Mouse (Mus musculus) adrenal gland, postnatal 10 days (tissue): Measurements from ENCODE around the gene Lgals7. TPM values are rescaled to one million over a fixed set of nuclear protein-coding genes. Genes with fewer than 3 reads are reported as not detected.

Experiments
- DNase-seq: peaks from one replicate; pipeline ENCODE4 v3.0.0; 2021; ENCODE audit warnings: mixed read lengths
- long read RNA-seq, 2 experiments: library from polyadenylated mRNA; stranded (forward); transcript quantifications; one replicate each; pipeline ENCODE4 v2.0.0; 2021
- total RNA-seq, 2 experiments: library from RNA; stranded (reverse); gene quantifications; 2 replicates each; pipeline ENCODE4 v1.2.3; 2021

Lgals7 gene
- total RNA-seq, result 1 to 10 TPM; 1.2 to 2.1 TPM
- long read RNA-seq, experiment 1, result 0 reads
- long read RNA-seq, experiment 2, result 0 reads

DNA sequence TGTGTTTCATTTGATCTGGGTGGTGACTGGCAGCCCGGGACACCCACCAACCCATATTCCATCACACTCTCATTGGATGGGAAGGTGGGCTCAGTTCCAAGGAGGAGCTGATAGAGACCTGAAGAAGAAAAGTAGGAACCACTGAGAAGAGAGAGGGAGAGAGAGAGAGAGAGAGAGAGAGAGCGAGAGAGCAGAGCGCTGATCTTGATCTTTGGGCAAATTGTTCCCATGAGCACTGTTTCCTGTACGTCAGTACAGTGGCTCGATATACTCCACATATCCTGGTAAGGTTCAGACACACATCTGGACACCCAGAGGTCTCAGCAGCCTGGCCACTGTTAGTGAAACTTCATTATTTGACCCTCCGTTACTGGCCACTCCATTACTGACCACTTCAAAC lies at the start of gene Lgals7:
Lgals7 (plus strand) TSS at position 314 of the 400 bp plus-strand sequence.
- no peak for DNase-seq

DNA sequence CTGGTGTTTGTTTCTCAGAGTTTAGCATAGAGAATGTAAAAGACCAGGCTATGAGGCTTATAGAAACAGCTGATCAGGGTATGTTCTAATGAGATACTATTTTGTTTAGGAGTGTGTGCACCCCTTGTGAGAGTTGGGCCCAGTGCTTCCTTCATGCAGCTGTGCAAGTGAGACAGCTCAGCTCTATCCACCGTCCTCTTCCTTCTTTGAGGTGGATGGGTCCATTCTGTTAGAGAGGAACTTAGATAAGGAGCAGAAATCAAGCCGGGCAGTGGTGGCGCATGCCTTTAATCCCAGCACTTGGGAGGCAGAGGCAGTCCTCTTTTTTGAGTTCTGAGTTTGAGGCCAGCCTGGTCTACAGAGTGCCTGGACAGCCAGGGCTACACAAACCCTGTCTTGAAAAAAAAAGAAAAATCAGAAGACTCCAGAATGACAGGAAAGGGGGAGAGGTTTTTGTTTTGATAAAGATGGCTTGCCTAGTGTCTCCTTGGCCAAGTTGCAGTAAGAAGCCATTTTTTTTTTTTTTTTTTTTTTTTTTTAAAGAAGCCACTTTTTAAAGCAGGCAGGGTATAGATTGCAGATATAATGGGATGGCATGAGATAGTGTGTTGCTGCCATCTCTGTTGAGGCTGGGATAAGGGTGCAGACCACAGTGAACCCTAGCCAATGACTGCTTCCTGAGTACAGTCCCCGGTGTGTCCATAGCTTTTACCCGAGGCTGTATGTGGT lies 49.2 kb upstream of the Lgals7 start:
- no peak for DNase-seq

DNA sequence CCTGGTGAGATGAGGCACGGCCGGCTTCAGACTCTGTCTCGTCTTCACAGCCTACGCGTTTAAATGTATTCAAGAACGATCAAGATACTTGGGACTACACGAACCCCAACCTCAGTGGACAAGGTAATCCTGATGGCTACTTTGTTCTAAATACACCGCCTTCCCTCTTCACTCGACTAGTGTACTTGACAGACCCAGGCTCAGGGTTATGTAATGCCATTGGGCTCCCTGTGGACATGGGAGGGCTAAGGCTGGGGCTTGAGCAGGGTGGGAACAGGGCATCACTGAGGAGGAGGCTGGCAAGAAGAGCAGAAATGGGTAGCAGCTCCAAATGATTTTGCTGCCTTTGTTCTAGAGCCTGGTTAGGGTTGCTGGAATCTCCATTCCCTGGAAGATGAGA lies 48.4 kb upstream of the Lgals7 start:
- no peak for DNase-seq

DNA sequence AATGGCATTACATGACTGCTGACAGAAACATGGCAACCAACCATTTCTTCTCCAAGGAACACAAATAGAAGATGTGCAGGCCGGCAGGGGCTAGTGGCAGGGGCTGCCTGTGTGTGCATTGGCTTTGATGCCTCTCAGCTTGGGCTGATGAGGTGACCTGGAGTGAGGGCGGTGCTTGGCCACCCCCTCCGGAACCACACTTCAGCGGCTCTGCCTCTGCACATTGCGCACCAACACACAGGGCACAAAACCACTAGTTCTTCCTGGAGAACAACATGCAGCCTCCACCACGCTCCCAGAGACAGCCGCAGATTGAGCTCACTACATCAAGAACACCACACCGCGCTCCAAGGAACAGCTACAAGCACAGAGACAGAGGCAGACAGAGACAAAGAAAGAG lies 47.5 kb upstream of the Lgals7 start:
- no peak for DNase-seq

DNA sequence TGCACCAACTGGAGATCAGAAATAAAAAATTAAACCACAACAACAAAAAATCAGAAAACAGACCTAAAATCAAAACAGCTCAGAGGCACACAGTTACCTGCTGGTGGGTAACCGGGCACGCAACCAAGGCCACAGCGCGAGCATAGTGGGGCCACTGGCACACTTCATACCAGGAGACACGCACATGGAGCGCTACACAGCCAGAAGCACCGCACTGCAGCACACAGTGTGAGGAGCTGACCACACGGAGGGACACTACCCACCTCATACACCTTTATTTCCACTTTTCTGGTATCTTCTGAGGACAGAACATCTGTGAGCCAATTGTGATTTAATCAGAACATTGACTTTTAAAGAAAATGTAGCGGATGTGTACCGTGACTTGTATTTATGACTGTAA lies 46.7 kb upstream of the Lgals7 start:
- no peak for DNase-seq

DNA sequence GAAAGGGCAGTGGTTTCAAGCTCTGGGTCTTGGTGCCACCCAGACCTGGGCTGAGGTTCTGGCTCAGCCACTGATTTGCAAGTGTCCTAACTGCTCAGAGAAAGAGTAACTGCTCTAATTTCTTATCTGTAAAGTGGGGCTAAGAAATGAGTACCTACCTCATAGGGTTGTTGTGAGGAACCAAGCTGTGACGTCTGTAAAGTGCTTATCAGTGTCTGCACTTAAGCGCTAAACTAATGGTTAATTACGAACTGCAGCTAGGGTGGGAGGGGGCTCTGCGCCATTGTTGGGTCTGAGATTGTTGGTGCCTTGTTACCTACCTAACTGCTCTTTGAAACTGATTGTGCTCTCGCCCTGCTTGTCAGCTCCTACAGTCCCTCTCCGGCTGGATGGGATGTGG lies 46.1 kb upstream of the Lgals7 start:
- no peak for DNase-seq

DNA sequence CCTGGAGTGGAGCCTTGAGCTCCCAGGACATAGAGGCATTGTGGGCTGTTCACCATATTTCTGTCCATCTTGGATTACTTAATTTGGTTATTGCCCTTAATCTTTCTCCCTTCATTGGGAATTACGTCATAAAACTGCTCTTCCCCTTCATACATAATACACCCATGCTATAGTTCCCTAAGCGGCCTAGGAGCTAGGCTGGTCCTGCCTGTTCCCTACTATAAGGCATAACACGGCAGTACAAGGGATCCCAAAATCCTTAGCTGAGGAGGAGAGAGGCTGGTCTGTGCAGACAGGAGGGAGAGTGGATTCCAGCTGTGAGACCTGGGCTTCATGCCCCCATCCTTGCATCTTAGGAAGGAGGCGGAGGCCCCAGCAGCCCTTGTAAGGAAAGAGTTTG lies 45.7 kb upstream of the Lgals7 start:
- DNase-seq, result no peak

DNA sequence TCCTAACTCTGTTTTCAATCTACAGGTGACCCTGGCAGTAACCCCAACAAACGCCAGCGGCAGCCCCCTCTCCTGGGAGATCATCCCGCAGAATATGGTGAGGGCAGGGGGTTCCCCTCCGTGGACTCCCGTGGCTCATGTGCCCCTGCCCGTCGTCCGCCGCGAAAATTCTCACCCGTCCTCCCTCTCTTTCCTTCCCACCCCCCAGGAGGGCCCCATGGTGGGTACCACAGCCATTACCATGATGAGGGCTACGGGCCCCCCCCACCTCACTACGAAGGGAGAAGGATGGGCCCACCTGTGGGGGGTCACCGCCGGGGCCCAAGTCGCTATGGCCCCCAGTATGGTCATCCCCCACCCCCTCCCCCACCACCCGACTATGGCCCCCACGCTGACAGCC lies 45.2 kb upstream of the Lgals7 start:
- DNase-seq, result no peak

DNA sequence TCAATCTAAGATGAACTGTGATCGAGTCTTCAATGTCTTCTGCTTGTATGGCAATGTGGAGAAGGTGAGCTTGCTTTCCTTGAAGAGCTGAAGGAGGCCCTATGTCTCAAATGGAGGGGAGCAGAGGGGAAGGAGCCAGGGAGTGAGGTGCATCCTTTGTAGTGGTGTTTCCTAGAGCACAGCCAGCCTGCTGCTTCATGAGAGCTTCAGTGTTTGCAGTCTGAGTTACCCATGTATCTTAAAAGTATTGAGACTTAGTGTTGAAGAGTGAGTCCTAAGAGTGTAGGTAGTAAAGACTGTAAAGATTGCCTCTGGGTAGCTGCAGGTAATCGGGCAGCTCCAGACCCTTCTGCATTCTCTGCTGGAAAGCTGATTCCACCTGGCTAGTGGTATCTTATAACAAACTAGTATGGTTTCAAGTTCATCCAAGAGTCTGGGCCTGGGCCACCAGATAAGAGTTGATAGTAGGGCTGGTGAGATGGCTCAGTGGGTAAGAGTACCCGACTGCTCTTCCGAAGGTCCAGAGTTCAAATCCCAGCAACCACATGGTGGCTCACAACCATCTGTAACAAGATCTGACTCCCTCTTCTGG lies 44.7 kb upstream of the Lgals7 start:
- no peak for DNase-seq

DNA sequence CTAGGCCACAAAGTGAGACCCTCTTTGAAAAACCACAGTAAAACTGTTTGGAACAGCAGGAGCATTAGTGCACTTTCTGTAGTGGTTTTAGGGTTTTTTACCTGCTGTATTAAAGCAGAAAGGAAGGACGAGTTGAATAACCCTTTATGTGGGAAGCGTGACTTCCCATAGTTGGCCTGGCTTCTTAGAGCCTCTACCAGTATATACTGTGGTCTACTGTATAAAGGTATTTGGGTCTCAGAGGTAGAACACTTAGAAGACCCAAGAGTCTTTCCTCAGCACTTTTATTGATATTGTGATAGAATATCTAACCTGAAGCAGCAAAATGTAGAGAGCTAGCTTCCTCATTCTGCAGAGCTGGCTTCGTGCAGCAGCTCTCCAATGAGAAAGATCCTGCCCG lies 44.1 kb upstream of the Lgals7 start:
- DNase-seq, result no peak

DNA sequence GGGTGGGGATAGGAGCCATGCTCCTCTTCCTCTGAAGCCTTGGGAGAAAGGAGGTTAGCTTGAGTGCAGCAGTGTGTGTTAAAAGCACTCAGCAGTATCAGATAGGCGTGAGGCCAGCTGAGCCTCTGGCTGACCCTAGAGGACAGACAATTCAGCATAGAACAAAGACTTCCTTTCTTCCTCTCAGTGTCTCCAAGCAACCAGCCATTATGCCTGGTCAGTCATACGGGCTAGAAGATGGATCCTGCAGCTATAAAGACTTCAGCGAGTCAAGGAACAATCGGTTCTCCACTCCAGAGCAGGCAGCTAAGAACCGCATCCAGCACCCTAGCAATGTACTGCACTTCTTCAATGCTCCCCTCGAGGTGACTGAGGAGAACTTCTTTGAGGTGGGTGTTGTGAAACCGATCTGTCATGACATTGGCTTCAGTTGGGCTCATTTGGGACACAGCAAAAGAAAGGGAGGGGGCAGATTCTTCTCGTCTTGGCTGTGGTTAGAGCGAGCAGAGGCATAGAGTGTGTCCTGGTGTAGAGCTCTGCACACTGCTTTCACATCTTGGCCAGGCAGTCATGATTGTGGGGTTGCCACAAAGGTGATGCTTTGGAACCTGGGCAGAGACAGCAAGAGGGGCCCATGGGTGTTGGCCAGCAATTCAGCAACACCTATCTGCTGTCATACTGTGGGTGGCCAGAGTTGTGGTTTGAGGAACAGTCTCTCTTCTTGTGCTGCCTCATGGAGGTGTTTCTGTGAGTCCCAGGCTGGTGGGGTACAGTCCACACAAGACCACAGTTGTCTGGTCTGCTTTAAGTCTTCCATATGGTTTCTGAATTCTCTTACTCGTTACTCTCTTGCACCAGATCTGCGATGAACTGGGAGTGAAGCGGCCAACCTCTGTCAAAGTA lies 43.0 kb upstream of the Lgals7 start:
- no peak for DNase-seq

DNA sequence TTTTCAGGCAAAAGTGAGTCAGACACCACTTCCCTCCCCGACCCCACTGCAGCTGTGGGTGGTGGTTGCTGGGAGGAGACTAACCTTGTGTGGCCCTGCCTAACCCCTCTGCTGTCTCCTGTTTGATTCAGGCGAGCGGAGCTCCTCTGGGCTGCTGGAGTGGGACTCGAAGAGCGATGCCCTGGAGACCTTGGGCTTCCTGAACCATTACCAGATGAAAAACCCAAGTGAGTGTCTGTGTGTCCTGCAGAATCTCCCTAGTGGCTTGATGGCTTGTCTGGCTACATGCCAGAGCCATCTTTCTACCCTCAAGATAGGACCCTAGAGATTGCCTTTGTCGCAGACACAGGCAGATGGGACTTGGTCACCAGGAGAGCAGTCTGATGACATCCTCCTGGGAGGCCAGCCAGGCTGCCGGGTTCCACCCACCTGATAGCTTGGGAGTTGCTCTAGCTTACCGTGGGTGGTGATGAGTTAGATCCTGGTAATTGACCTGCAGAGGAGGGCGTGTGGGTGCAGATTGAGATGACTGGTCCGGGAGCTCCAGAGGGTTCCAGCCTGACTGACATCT lies 42.3 kb upstream of the Lgals7 start:
- peak; percentile 79 for DNase-seq

DNA sequence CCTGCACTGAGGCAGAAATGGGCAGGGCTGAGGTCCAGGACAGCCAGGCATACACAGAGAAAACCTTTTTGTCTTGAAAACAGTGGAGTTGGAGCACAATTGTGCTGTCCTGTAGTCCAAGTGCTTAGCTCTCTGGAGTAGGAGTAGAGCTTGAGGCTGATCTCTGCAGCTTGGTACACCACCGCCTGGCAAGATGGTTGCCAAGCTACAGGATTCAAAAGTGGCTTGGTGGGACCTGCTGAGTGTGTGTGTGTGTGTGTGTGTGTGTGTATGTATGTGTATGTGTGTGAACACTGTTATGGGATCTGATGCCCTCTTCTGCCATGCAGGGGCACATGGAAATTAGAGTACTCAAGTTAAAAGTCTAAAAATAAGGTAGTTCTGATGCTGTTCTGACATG lies 41.1 kb upstream of the Lgals7 start:
- no peak for DNase-seq

DNA sequence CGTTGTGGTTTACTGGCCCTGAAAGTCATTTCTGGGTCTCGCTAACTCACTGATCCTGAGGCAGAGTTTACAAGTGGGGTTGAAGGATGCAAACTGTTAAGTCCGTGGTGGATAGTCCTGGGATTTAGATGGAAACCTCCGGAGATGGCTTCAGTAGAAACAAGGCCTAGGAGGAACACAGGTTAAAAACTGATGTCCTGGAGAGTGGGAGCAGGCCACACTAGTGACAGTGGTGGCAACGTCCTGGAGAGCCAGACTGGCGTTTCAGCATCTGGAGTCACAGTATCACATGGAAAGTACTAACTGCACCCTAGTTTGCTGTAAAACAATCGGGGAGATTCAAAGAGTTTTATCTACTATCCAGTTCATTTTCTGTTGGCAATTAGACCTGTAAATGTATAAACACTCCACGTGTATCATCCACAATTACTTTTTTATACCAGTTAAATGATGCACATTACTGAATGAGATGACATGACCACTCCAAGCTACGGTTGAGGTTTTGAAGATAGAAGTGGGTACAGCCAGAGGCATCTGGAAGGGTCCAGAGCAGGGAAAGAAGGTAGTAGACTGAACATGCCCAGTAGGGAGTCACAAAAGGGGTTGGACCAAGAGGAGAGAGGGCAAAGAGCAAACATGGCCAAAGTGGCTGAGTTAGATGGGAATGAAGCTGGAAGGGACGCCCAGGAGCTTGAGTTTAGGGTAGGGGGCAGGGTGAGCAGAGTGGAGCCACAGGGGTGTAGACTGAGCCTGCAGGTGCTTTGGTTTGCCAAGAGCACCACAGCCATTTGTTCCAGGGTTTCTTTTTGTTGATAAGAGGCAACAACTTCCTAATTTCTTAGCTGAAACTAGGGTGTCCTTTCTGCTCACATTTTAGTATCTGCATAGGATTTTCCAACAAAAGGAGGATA lies 40.4 kb upstream of the Lgals7 start:
- no peak for DNase-seq

DNA sequence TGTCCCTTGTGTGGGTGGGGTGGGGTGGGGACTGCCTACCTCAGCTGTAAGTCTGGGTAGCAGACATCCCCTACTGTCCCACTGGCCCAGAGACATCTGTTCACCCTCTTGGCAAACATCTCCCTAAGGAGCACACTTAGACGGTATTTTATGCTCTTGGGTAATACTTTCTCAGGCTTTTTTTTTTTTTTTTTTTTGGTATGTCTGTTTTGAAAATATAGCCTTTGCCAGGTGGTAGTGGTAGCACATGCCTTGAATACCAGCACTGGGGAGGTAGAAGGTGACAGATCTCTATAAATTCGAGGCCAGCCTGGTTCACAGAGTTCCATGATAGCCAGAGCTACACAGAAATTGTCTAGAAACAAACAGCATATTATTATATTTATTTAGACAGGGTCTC lies 39.7 kb upstream of the Lgals7 start:
- DNase-seq, result no peak

DNA sequence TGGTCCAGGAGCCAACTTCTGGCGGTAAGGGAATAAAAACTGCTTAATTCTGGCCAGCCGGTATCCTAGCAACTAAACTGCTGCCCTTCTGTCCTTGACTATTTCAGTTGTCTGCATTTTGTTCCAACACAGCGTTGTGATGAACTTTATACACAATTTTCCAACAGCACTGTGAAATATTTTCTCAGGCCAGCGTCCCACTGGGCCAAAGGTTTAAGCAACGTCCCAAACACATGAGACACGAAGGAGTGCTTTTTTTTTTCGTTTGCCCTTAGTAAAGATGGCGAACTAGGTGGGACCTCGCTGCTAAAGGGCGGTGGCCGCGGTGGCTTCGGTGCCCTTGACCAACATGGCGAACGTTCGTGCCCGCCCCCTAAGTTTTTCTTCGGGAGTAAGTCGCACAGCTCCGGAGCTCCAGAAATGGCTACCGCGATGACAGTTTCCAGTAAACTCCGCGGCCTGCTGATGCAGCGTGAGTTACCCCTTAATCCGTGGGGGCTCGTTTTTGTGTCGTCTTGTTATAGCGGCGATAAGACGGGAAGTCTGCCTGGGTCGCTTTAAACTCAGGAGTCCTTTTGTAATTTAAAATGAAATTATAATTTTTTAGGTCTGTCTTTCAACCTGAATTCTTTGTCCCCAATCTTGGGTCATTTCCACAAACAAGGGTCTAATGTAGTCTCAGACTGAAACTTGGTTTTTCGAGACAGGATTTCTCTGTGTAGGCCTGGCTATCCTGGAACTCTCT lies 38.5 kb upstream of the Lgals7 start, which contains the start of gene Ech1:
Ech1 (plus strand) TSS at position 277 of the 745 bp plus-strand sequence.
- peak; percentile 94 for DNase-seq

DNA sequence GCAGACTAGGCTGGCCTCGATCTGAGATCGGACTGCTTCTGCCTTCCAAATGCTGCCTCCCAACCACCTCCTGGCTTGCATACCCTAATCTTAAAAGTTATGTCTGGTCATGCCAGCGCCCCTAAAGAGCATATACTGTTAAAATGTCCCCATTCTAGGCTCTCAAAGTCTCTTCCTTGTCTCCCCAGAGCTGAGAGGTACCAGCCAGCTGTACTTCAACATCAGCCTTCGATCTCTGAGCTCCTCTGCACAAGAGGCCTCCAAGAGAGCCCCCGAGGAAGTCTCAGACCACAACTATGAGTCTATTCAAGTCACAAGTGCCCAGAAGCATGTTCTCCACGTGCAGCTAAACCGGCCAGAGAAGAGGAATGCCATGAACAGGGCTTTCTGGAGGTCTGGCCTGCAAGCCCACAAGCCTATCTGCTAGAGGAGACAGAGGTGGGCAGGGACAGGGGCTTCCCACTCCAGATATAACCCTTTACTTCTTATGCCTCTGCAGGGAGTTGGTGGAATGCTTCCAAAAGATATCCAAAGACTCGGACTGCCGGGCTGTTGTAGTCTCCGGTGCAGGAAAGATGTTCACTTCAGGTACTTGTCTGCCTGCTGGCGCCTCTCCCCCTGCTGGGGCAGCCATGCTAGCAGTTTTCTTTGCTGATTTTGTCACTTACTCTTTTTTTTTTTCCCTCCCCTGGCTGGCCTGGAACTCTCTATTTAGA lies 37.8 kb upstream of the Lgals7 start:
- peak; percentile 53 for DNase-seq

DNA sequence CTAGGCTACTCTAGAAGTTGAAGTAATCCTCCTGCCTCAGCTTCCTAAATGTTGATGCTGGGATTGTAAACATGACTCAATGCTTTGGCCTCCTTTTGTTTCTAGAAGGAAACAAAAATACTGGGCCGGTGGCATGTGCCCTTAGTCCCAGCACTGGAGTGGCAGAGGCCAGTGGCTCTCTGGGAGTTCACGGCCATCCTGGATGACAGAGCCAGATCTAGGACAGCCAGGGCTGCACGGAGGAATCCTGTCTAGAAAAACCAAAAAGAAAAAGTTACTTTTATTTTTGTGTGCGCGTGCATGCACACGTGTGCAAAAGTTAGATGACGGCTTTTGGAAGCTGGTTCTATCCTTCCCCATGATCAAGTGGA lies 37.3 kb upstream of the Lgals7 start:
- peak; percentile 41 for DNase-seq

DNA sequence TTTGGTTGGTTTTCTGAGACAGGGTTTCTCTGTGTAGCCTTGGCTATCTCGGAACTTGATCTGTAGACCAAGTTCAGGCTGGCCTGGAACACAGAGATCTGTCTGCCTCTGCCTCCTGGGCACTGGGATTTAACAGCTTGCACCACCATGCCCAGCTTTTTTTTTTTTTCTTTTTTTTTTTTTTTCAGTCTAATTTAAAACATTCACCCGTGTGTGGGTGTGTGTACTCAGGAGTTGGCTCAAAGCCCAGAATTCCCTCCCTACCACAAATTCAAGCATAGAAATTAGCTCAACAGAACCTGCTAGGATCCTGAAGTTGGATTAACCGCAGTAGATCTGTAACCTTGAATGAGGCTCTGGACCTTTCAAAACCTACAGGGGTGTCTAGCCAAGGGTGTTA lies 36.3 kb upstream of the Lgals7 start:
- DNase-seq, result peak; percentile 61

DNA sequence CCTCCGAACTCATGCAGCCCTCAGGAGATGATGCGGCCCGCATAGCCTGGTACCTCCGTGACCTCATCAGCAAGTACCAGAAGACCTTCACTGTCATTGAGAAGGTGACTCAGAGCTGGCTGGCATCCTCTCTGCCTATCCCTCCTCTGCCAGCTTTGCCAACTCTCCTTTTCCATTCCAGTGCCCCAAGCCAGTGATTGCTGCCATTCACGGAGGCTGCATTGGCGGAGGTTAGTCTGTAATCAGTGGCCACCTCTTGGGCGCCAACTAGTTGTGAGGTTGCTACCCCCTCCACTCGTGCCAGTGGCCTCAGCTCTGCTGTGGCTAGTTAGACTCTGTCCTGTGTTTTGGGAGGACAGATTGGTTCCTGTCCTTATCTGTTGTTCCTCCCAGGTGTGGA lies 33.8 kb upstream of the Lgals7 start:
- peak; percentile 76 for DNase-seq
